ENCODE assay signal across 8 mouse cellular contexts in genomic region chr17:65628823-65629532, GRCm38 (mm10). TPM values are rescaled to one million over a fixed set of nuclear protein-coding genes. Genes with fewer than 3 reads are reported as not detected.
"Had no signal": no experiment of that assay in that cellular context is flagged by ENCODE, and none has a peak within 500 bp of the region (broad histone marks: within the 10 kb centered on the region; RNA-seq: fewer than 3 reads in every experiment).

No protein-coding gene starts in this region.

RNA-seq across cellular contexts. Expression of gene Txndc2, which starts 13.0 kb away (rescaled TPM):
- polyA plus RNA-seq: cortical plate, adult 2 months; embryonic facial prominence, embryonic 13.5 days; embryonic facial prominence, embryonic 14.5 days; erythroblast, embryonic 14.5 days; forebrain, embryonic 10.5 days; forebrain, postnatal 0 days; heart, embryonic 10.5 days; heart, embryonic 11.5 days had no signal
